Mouse (Mus musculus) neural tube, embryonic 14.5 days (tissue): ENCODE data around the gene Actg1. TPM values are rescaled to one million over a fixed set of nuclear protein-coding genes. Genes with fewer than 3 reads are reported as not detected.
"Not testable (repeated sequence)": the region's sequence is repeated elsewhere in the genome, so short reads cannot be mapped to it uniquely, and the experiment has no call there.

ENCODE experiments used
- ATAC-seq: fragments of 200-750 bp; cut with Nextera tagmentation; 2 replicates; pipeline ENCODE4 v1.8.0; 2017; ENCODE audit warnings: low read depth, mild to moderate bottlenecking, moderate TSS enrichment, moderate library complexity
- H3K27ac ChIP-seq: fragments of 300-500 bp; sonication (generic); 2 replicates; pipeline ENCODE4 v1.5.1; 2014; ENCODE audit warnings: low read depth, mild to moderate bottlenecking, control low read depth, low read length, moderate library complexity, mixed read lengths
- H3K27me3 ChIP-seq: fragments of 300-500 bp; sonication (generic); 2 replicates; pipeline ENCODE4 v1.6.1; 2014; ENCODE audit warnings: low read length; ENCODE audit not compliant: control insufficient read depth, insufficient read depth
- H3K36me3 ChIP-seq: fragments of 300-500 bp; sonication (generic); 2 replicates; pipeline ENCODE4 v1.6.1; 2014; ENCODE audit warnings: low read length, mixed read lengths; ENCODE audit not compliant: control insufficient read depth, insufficient read depth
- H3K4me1 ChIP-seq: fragments of 300-500 bp; sonication (generic); 2 replicates; pipeline ENCODE4 v1.6.1; 2014; ENCODE audit warnings: low read length; ENCODE audit not compliant: control insufficient read depth, insufficient read depth
- H3K4me2 ChIP-seq: fragments of 300-500 bp; sonication (generic); 2 replicates; pipeline ENCODE4 v1.6.1; 2014; ENCODE audit warnings: mild to moderate bottlenecking, low read depth, low read length, control low read depth
- H3K4me3 ChIP-seq: fragments of 300-500 bp; sonication (generic); 2 replicates; pipeline ENCODE4 v1.5.1; 2014; ENCODE audit warnings: low read depth, low read length, control low read depth, mixed read lengths
- H3K9ac ChIP-seq: fragments of 300-500 bp; sonication (generic); replicated peaks from 2 replicates; pipeline ENCODE4 v1.6.1; 2014; ENCODE audit warnings: low read depth, mild to moderate bottlenecking, control low read depth, low read length, mixed read lengths
- H3K9me3 ChIP-seq: fragments of 300-500 bp; sonication (generic); 2 replicates; pipeline ENCODE4 v1.6.1; 2016; ENCODE audit warnings: low read length; ENCODE audit not compliant: control insufficient read depth
- WGBS: fragments of 180-500 bp; shearing (Covaris S2); extraction: QIAGEN DNeasy Blood & Tissue Kit; methylation state at CpG from one replicate; pipeline ENCODE4 v1.1.7; 2014; 5-methylcytosine and 5-hydroxymethylcytosine counted together
- polyA plus RNA-seq: library from polyadenylated mRNA; unstranded; fragments of >200 nt; fragmentation: Nextera tagmentation; extraction: Ambion mirVana; gene quantifications from 2 replicates; pipeline ENCODE4 v1.2.1, GENCODE M21; 2014

Actg1 gene
- polyA plus RNA-seq, 1 experiment from 2014 or later, result 4,176 TPM

DNA sequence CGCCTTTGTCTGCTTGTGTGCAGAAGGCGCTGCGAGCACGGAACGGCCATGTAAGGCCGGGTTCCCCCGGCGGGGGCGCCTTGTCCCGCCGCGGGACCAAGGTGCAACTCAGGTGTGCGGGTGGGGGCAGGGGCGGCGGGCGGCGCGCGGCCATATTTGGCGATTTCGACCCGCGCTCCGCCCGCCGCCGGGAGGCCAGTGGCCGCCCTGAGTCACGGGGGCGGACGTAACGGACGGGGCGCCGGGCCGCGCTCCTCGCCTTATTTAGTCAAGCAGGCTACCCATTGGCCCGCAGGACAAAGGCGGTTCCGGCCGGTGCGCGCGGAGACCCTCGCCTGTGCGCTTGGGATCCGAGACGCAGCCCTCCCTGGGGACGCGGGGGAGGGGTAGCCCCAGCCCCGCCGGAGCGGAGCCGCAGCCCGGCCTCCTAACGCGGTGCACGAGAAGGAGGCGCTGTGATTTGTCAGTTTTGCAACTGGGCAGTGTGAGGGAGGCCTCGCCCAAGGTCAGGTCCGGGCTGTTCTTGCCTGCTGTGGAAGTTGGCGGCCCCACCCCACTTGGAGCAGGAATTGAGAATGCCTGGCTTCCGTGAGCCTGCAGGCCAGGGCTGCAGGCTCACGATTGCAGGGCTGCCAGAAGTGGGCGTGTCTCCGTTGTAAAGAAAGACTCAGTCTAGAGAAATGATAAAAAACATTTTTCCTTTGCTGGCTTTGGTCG is 1.8 kb upstream of the Actg1 start:
- ATAC-seq, result peak; percentile 52
- peaks cover 30% of the 10 kb centered on the region for H3K4me1 ChIP-seq
- no peaks in the 10 kb centered on the region for H3K27me3 ChIP-seq
- WGBS, result under 1% methylated on average over 66 of the region's 68 CpGs
- H3K9ac ChIP-seq, result peak overlapping the region; percentile 100
- H3K4me2 ChIP-seq, result peak overlapping the region; percentile 98
- no peaks in the 10 kb centered on the region for H3K9me3 ChIP-seq
- H3K4me3 ChIP-seq, result peak overlapping the region; percentile 100
- H3K27ac ChIP-seq, result peak overlapping the region; percentile 100
- peaks cover 6% of the 10 kb centered on the region for H3K36me3 ChIP-seq

GRCm38 (mm10) chr11:120349371-120349985 is 1.1 kb upstream of the Actg1 start:
- Histone ChIP-seq H3K9ac (peak overlapping the region; percentile 100), H3K4me2 (peak overlapping the region; percentile 98), H3K36me3 (peaks cover 9% of the 10 kb centered on the region), H3K9me3 (no peaks in the 10 kb centered on the region), H3K4me3 (peak overlapping the region; percentile 100), H3K27ac (peak overlapping the region; percentile 100), H3K4me1 (peaks cover 33% of the 10 kb centered on the region), H3K27me3 (no peaks in the 10 kb centered on the region)
- WGBS, result 7% methylated on average over 16 of the region's 16 CpGs
- ATAC-seq, result peak; percentile 1; the same call in 1 of the 2 replicates

- H3K9me3 ChIP-seq, result no peaks in the 10 kb centered on the region
- peak overlapping the region; percentile 100 for H3K9ac ChIP-seq
- peak overlapping the region; percentile 100 for H3K4me3 ChIP-seq
- no peaks in the 10 kb centered on the region for H3K27me3 ChIP-seq
- peaks cover 33% of the 10 kb centered on the region for H3K4me1 ChIP-seq
- H3K27ac ChIP-seq, result peak overlapping the region; percentile 100
- ATAC-seq, result peak; percentile 15
- peaks cover 9% of the 10 kb centered on the region for H3K36me3 ChIP-seq
- WGBS, result 6% methylated on average over 46 of the region's 53 CpGs
- H3K4me2 ChIP-seq, result peak overlapping the region; percentile 98
Observed at GRCm38 (mm10) chr11:120348684-120349370, 485 bp upstream of the Actg1 start.

GRCm38 (mm10) chr11:120347301-120347700 is 1.0 kb downstream of the Actg1 start:
- peak overlapping the region; percentile 100 for H3K27ac ChIP-seq
- 14% methylated on average over 9 of the region's 10 CpGs for WGBS
- H3K36me3 ChIP-seq, result peaks cover 9% of the 10 kb centered on the region
- H3K9ac ChIP-seq, result peak overlapping the region; percentile 100
- H3K27me3 ChIP-seq, result no peaks in the 10 kb centered on the region
- peak overlapping the region; percentile 100 for H3K4me3 ChIP-seq
- no peak for ATAC-seq
- peaks cover 19% of the 10 kb centered on the region for H3K4me1 ChIP-seq
- H3K9me3 ChIP-seq, result no peaks in the 10 kb centered on the region
- H3K4me2 ChIP-seq, result peak overlapping the region; percentile 98

- 47% methylated on average over 11 of the region's 13 CpGs for WGBS
- not testable (repeated sequence) for ATAC-seq
Observed at GRCm38 (mm10) chr11:120346383-120347034, 1.8 kb downstream of the Actg1 start.

GRCm38 (mm10) chr11:120345067-120345681 is 3.2 kb downstream of the Actg1 start:
- Histone ChIP-seq H3K27ac (peak overlapping the region; percentile 35; the same call in 1 of the 2 replicates), H3K36me3 (peaks cover 9% of the 10 kb centered on the region)
- no peak for ATAC-seq

More at GRCm38 (mm10) chr11:120346383-120347034, 1.8 kb downstream of the Actg1 start:
- not testable (repeated sequence) for H3K27me3 ChIP-seq, H3K36me3 ChIP-seq, H3K9me3 ChIP-seq, H3K27ac ChIP-seq
- Histone ChIP-seq H3K4me2 (peak overlapping the region; percentile 76), H3K9ac (peak overlapping the region; percentile 47), H3K4me3 (peak overlapping the region; percentile 44), H3K4me1 (peaks cover 19% of the 10 kb centered on the region)

GRCm38 (mm10) chr11:120344310-120344920 is 3.9 kb downstream of the Actg1 start:
- 57% methylated on average over 5 of the region's 5 CpGs for WGBS
- H3K9ac ChIP-seq, result no peak overlapping the region
- H3K4me2 ChIP-seq, result peak overlapping the region; percentile 78
- H3K4me1 ChIP-seq, result peaks cover 9% of the 10 kb centered on the region; the same call in 1 of the 2 replicates
- H3K27ac ChIP-seq, result no peak overlapping the region
- H3K36me3 ChIP-seq, result peaks cover 9% of the 10 kb centered on the region
- H3K27me3 ChIP-seq, result no peaks in the 10 kb centered on the region
- peak overlapping the region; percentile 25; the same call in 1 of the 2 replicates for H3K4me3 ChIP-seq
- no peak for ATAC-seq
- no peaks in the 10 kb centered on the region for H3K9me3 ChIP-seq

More at GRCm38 (mm10) chr11:120345067-120345681, 3.2 kb downstream of the Actg1 start:
- Histone ChIP-seq H3K4me3 (peak overlapping the region; percentile 25), H3K9me3 (no peaks in the 10 kb centered on the region), H3K4me1 (peaks cover 12% of the 10 kb centered on the region; the same call in 1 of the 2 replicates), H3K4me2 (peak overlapping the region; percentile 78), H3K27me3 (no peaks in the 10 kb centered on the region), H3K9ac (peak overlapping the region; percentile 33; the same call in 1 of the 2 replicates)
- WGBS, result 33% methylated on average over 1 of the region's 1 CpGs
